30 mouse cellular contexts compared by ENCODE assay signal in genomic region chr4:58330016-58330415, GRCm38 (mm10). TPM values are rescaled to one million over a fixed set of nuclear protein-coding genes. Genes with fewer than 3 reads are reported as not detected.
"Had no signal": no experiment of that assay in that cellular context is flagged by ENCODE, and none has a peak within 500 bp of the region (broad histone marks: within the 10 kb centered on the region; RNA-seq: fewer than 3 reads in every experiment).

No protein-coding gene starts in this region.

- DNase-seq: heart, postnatal 10 days; heart, postnatal 14 days; heart, postnatal 36 days; heart, postnatal 4 days; kidney, adult 11 months; kidney, adult 18-20 months; kidney, adult 2 months; kidney, adult 8-10 months; kidney, adult 9 months; kidney, postnatal 10 days; kidney, postnatal 14 days; kidney, postnatal 25 days; kidney, postnatal 36 days; kidney, postnatal 4 days; layer of hippocampus, postnatal 36 days had no signal

- H3K4me3 ChIP-seq: heart, embryonic 12.5 days; heart, embryonic 13.5 days; heart, embryonic 15.5 days; hindbrain, embryonic 10.5 days; hindbrain, embryonic 12.5 days; hindbrain, embryonic 13.5 days; hindbrain, embryonic 15.5 days; intestine, embryonic 15.5 days; kidney, embryonic 15.5 days; layer of hippocampus, adult 2 months; left cerebral cortex, adult 2 months had no signal

- H3K27ac ChIP-seq: heart, embryonic 13.5 days; heart, embryonic 15.5 days; hindbrain, embryonic 10.5 days; hindbrain, embryonic 12.5 days; hindbrain, embryonic 13.5 days; hindbrain, embryonic 14.5 days; hindbrain, embryonic 15.5 days; hindbrain, postnatal 0 days; intestine, embryonic 15.5 days; kidney, embryonic 15.5 days; kidney, postnatal 0 days; layer of hippocampus, adult 2 months; left cerebral cortex, adult 2 months had no signal

RNA-seq across cellular contexts. Expression of gene Musk, which starts 44.3 kb away (rescaled TPM):
- total RNA-seq: hematopoietic stem cell, adult 5-6 weeks had no signal
